Mouse (Mus musculus): ENCODE results near the gene Jph4. TPM values are rescaled to one million over a fixed set of nuclear protein-coding genes. Genes with fewer than 3 reads are reported as not detected.

Gene Jph4
- polyA plus RNA-seq, 1 experiment from 2014 or later: 0.78 TPM

DNA sequence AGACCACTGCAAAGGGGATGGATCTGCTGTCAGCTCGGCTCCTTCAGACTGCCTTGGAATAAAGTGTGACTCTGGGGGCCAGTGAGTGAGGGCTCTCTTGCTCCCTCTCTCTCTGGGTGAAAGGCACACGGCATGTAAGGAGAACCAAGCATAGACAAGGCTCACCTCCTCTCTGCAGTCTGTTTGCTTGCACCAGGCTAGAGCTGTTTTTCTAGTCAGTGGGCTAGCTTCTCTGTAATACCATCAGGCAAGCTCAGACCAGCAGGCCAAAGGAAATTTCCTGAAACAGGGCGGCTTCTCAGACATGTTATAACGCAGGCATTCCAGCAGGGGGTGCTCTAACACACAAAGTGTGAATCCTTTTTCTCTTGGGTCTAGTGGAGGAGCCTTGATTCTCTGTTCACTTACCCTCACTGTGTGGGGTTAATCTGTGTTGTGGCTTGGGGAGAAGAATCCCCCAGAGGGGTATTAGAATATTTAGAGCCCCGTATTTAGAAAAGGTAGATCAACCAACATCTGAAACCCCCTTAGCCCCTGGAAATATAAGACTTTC lies 31.7 kb upstream of the Jph4 start:
- no peak overlapping the region for H3K4me2 ChIP-seq
- H3K27me3 ChIP-seq: no peaks in the 10 kb centered on the region
- H3K4me1 ChIP-seq (replicated peaks): no peaks in the 10 kb centered on the region
- H3K9me3 ChIP-seq: no peaks in the 10 kb centered on the region
- 29% methylated on average over 5 of the region's 5 CpGs for WGBS
- H3K4me3 ChIP-seq (replicated peaks): no peak overlapping the region
- no peak overlapping the region for H3K9ac ChIP-seq (replicated peaks)
- no peaks in the 10 kb centered on the region for H3K36me3 ChIP-seq
- no peak for ATAC-seq (ENCODE audit: insufficient number of reproducible peaks, insufficient read depth, low FRiP score, low TSS enrichment, low read depth)
- H3K27ac ChIP-seq: no peak overlapping the region

DNA sequence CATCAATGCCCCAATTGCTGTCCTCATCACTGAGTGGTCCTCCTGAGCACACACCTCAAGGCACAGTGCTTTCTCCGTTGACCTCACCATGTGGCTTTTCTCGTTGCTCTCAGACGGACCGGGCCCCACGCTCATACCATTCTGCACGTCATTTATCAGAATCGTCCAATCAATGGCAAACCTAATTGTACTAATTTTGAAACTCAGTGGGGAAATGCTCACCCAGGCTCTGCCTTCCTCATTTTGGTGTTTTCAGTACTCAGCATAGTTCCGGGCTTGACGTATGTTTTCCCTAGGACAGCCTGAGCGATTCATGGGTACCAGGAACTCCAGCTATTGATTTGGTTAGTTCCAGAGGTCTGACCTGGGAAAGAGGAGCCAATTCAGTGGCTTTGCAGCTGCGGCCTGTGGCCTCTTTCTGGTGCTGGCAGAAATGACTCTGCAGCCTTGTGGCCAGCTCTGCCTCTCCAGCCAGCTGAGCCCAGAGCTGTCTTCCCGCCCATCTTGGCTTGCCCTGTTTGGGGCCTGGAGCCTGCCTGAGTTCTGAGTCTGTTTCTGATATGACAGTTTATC lies 30.2 kb upstream of the Jph4 start:
- no peak overlapping the region for H3K9ac ChIP-seq (replicated peaks)
- no peak overlapping the region for H3K27ac ChIP-seq
- H3K4me1 ChIP-seq (replicated peaks): no peaks in the 10 kb centered on the region
- ATAC-seq (ENCODE audit: insufficient number of reproducible peaks, insufficient read depth, low FRiP score, low TSS enrichment, low read depth): no peak
- no peak overlapping the region for H3K4me3 ChIP-seq (replicated peaks)
- no peaks in the 10 kb centered on the region for H3K36me3 ChIP-seq
- WGBS: 86% methylated on average over 12 of the region's 12 CpGs
- H3K9me3 ChIP-seq: no peaks in the 10 kb centered on the region
- H3K4me2 ChIP-seq: no peak overlapping the region
- H3K27me3 ChIP-seq: no peaks in the 10 kb centered on the region

DNA sequence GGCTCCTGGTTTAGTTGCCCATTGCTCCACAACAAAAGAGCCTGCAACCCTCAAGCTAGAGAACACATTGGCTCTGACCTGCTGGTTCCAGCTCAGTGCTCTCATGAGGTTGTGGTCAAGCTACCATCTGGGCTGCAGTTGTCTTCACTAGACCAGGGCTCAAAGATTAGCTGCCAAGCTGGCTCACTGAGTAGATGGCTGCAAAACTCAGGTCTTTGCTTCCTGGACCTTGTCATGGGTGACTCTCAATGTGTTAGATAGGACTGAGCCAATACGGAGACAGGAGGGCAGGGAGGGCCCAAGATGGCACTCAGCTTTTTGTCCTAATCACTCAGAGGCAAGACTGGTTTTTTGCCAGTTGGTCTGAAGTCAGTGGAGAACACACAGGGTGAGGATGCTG lies 29.6 kb upstream of the Jph4 start:
- Histone ChIP-seq H3K9me3 (no peaks in the 10 kb centered on the region), H3K4me1 (replicated peaks) (no peaks in the 10 kb centered on the region), H3K27me3 (no peaks in the 10 kb centered on the region), H3K36me3 (no peaks in the 10 kb centered on the region), H3K27ac (no peak overlapping the region), H3K4me3 (replicated peaks) (no peak overlapping the region), H3K9ac (replicated peaks) (no peak overlapping the region), H3K4me2 (no peak overlapping the region)
- 93% methylated on average over 1 of the region's 1 CpGs for WGBS
- ATAC-seq (ENCODE audit: insufficient number of reproducible peaks, insufficient read depth, low FRiP score, low TSS enrichment, low read depth): no peak

DNA sequence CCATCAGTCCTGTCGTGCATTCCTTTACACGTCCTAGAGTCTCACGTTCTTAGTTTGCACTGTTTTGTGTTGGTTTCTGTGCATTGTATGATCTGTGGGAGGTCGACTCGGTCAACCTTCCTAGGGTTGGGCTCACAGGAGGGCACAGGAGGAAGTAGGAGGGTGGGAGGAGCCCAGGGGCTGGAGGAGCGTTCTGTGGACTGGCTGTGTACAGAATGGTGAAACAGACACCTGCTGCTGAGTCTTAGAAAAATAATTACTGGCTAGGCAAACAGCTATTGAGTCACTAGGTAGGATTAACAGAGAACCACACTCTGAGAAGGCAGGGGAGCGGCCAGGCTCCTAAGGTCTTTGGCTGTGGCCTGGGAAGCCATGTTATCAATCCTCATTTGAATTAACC lies 22.6 kb upstream of the Jph4 start:
- Histone ChIP-seq H3K4me3 (replicated peaks) (no peak overlapping the region), H3K4me2 (no peak overlapping the region), H3K27ac (no peak overlapping the region), H3K4me1 (replicated peaks) (no peaks in the 10 kb centered on the region), H3K36me3 (no peaks in the 10 kb centered on the region), H3K9me3 (no peaks in the 10 kb centered on the region), H3K9ac (replicated peaks) (no peak overlapping the region), H3K27me3 (peaks cover 4% of the 10 kb centered on the region; the same call in 1 of the 2 replicates)
- WGBS: 66% methylated on average over 7 of the region's 7 CpGs
- no peak for ATAC-seq (ENCODE audit: insufficient number of reproducible peaks, insufficient read depth, low FRiP score, low TSS enrichment, low read depth)

DNA sequence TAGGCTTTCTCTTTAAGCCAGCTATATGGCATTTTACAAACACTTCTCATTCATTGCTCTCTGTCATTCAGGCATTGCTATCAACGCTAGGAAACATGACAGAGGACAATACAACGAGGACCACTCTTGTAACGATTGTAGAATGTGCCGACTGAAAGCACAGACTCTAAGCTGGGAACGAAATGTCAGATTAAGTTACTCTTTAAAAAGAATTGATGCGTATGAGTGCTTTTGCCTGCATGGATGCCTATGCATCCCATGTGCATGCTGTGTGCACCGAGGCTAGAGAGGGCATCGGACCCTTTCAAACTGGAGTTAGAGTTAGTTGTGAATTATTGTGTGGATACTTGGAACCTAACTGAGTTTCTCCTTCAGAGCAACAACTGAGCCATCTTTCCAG lies 18.9 kb upstream of the Jph4 start:
- Histone ChIP-seq H3K4me3 (replicated peaks) (no peak overlapping the region), H3K4me2 (no peak overlapping the region), H3K27ac (no peak overlapping the region), H3K4me1 (replicated peaks) (no peaks in the 10 kb centered on the region), H3K9me3 (no peaks in the 10 kb centered on the region), H3K27me3 (peaks cover 4% of the 10 kb centered on the region; the same call in 1 of the 2 replicates), H3K9ac (replicated peaks) (no peak overlapping the region), H3K36me3 (no peaks in the 10 kb centered on the region)
- no peak for ATAC-seq (ENCODE audit: insufficient number of reproducible peaks, insufficient read depth, low FRiP score, low TSS enrichment, low read depth)
- 84% methylated on average over 8 of the region's 8 CpGs for WGBS

DNA sequence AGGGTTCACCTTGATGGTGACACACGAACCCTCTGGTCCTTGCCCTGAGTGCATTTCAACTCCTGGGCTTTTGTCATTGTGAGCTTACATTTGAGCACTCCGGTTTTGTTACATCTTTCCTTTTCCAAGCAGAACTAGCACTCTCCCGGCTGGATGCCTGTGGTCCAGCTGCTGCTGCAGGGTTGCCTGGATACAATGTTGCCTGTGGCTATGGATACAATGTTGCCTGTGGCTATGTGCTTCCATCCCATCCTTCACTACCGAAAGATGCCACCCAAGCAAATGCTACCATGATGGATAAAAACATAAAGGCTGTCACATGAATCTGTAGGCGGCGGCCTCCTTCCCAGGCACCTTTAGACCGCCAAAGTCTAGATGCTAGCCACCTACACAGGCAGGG lies 9.8 kb upstream of the Jph4 start:
- ATAC-seq (ENCODE audit: insufficient number of reproducible peaks, insufficient read depth, low FRiP score, low TSS enrichment, low read depth): no peak
- 88% methylated on average over 7 of the region's 7 CpGs for WGBS
- H3K9ac ChIP-seq (replicated peaks): no peak overlapping the region

DNA sequence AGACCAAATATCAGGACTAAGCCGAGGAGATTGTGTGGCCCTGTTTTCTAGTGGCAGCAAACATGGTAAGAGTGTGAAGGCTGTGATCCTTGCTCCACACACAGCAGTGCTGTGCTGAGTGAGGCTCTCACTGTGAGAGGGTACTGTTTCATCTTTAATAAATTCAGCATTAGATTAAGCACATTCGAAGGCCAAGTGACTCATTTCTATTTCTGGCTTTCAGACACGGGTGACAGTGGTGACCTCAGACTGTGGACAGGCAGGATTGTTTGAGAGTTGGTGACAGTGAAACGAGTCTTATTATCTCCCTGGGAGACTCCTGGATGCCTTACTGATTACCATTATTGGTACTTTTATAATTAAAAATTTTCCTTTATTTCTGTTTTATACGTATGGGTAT lies 9.0 kb upstream of the Jph4 start:
- no peak for ATAC-seq (ENCODE audit: insufficient number of reproducible peaks, insufficient read depth, low FRiP score, low TSS enrichment, low read depth)
- no peak overlapping the region for H3K9ac ChIP-seq (replicated peaks)
- no peak overlapping the region for H3K27ac ChIP-seq
- H3K9me3 ChIP-seq: no peaks in the 10 kb centered on the region
- H3K4me1 ChIP-seq (replicated peaks): peaks cover 10% of the 10 kb centered on the region; the same call in 1 of the 2 replicates
- WGBS: 82% methylated on average over 5 of the region's 5 CpGs
- no peak overlapping the region for H3K4me2 ChIP-seq
- no peaks in the 10 kb centered on the region; the same call in 1 of the 2 replicates for H3K27me3 ChIP-seq
- H3K4me3 ChIP-seq (replicated peaks): no peak overlapping the region
- H3K36me3 ChIP-seq: no peaks in the 10 kb centered on the region

More for the DNA sequence above, 9.8 kb upstream of the Jph4 start:
- Histone ChIP-seq H3K27me3 (no peaks in the 10 kb centered on the region; the same call in 1 of the 2 replicates), H3K9me3 (no peaks in the 10 kb centered on the region), H3K36me3 (no peaks in the 10 kb centered on the region), H3K4me3 (replicated peaks) (no peak overlapping the region), H3K4me1 (replicated peaks) (peaks cover 10% of the 10 kb centered on the region; the same call in 1 of the 2 replicates), H3K4me2 (no peak overlapping the region), H3K27ac (no peak overlapping the region)

DNA sequence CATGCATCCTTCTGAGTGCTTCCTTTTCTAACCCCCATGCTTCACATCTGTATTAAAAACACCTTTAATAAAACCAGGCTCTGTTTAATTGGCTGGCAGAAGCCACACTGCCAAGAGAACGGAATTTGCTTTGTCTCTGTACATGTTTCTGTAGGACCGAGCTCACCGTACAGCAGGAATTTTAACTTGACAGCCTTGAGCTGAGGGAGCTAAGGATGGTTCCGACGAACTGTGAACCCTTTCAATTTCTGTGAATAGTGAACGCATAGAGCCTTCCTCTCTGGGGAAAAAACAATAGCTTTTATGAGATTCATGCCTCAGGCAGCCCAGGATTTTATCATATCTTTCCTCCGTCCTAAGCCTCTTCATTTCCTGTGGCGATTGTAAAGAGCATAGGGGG lies 5.6 kb upstream of the Jph4 start:
- Histone ChIP-seq H3K4me2 (peak overlapping the region; percentile 36), H3K4me1 (replicated peaks) (peaks cover 10% of the 10 kb centered on the region; the same call in 1 of the 2 replicates), H3K27me3 (peaks cover 7% of the 10 kb centered on the region), H3K36me3 (no peaks in the 10 kb centered on the region), H3K9ac (replicated peaks) (no peak overlapping the region), H3K27ac (no peak overlapping the region), H3K4me3 (replicated peaks) (no peak overlapping the region), H3K9me3 (no peaks in the 10 kb centered on the region)
- ATAC-seq (ENCODE audit: insufficient number of reproducible peaks, insufficient read depth, low FRiP score, low TSS enrichment, low read depth): no peak
- 55% methylated on average over 8 of the region's 8 CpGs for WGBS

DNA sequence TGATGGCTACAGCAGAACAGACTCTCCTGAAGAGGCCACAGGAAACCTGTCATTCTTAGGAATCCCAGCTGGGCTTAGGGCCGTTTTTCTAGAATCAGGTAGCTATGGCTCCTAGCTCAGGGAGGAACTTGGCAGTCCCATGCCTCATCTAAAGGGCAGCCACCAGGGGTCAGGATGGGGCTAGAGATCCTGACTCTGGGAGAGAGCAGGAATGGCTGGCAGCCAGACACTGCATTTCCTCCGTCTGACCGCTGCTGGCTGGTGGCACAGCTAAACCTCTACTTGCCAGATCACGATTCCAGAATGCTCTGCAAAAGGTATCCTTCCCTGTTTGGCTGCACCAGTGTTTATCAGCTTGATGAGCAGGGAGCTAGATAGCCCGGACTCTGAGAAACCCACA lies 5.2 kb upstream of the Jph4 start:
- 9% methylated on average over 5 of the region's 5 CpGs for WGBS
- H3K27ac ChIP-seq: no peak overlapping the region
- no peaks in the 10 kb centered on the region for H3K36me3 ChIP-seq
- H3K9ac ChIP-seq (replicated peaks): no peak overlapping the region
- H3K9me3 ChIP-seq: no peaks in the 10 kb centered on the region
- no peak overlapping the region for H3K4me3 ChIP-seq (replicated peaks)
- ATAC-seq (ENCODE audit: insufficient number of reproducible peaks, insufficient read depth, low FRiP score, low TSS enrichment, low read depth): peak; percentile 69; the same call in 1 of the 2 replicates
- peaks cover 11% of the 10 kb centered on the region for H3K27me3 ChIP-seq
- H3K4me1 ChIP-seq (replicated peaks): peaks cover 11% of the 10 kb centered on the region; the same call in 1 of the 2 replicates
- H3K4me2 ChIP-seq: peak overlapping the region; percentile 36

DNA sequence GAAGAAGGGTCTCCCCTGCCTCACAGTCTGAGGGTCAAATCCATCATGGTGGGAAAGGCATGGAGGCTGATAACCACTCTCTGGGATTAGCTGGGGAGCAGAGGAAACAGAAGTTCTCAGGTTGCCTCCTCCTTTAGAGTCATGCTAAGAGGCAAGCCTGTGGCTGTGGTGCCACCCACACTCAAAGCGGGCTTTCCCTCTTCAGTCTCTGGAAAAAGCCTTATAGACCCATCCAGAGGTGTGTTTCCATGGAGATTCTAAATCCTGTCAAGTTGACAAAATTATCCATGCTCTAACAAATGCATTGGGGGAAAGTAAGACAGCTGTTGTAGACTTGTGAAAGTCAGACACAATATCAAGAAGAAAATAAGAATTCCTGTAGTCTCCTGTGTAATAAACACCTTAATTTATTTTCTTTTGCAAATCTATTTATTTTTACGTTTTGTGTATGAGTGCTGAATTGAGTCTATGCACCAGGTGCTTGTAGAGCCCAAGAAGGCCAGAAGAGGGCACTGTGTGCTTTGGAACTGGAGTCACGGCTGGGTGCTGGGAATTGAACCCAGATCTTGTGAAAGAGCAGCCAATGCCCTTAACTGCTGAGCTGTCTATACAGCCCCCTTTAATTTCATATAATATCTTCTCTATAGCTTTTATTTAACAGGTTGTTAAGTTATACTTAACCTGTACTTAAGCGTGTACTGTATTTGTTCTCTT lies 2.8 kb upstream of the Jph4 start:
- 68% methylated on average over 4 of the region's 4 CpGs for WGBS
- H3K36me3 ChIP-seq: no peaks in the 10 kb centered on the region
- peaks cover 35% of the 10 kb centered on the region for H3K27me3 ChIP-seq
- H3K4me2 ChIP-seq: no peak overlapping the region
- H3K9ac ChIP-seq (replicated peaks): no peak overlapping the region
- peaks cover 34% of the 10 kb centered on the region for H3K4me1 ChIP-seq (replicated peaks)
- no peaks in the 10 kb centered on the region for H3K9me3 ChIP-seq
- no peak overlapping the region for H3K4me3 ChIP-seq (replicated peaks)
- no peak overlapping the region for H3K27ac ChIP-seq
- no peak for ATAC-seq (ENCODE audit: insufficient number of reproducible peaks, insufficient read depth, low FRiP score, low TSS enrichment, low read depth)

DNA sequence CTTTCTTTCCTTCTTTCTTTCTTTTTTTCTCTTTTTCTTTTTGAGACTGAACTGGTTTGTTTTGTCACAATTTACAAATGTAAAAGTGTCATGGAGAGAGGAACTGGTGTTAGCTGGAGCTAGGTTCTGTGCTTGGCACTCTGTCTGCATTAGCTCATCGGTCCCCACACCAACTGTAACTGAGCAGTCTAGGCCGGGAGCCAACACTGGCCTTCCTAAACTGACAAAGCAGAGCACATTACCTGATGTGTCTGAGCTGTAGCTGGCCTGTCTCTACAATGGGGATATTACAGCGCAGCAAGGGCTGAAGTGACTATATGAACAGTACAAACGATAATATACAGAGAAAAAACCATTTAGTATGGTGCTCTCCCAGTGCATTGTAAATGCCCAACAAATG lies 2.1 kb upstream of the Jph4 start:
- Histone ChIP-seq H3K9ac (replicated peaks) (no peak overlapping the region), H3K4me3 (replicated peaks) (no peak overlapping the region), H3K36me3 (no peaks in the 10 kb centered on the region), H3K27me3 (peaks cover 42% of the 10 kb centered on the region), H3K4me2 (no peak overlapping the region), H3K27ac (no peak overlapping the region), H3K9me3 (no peaks in the 10 kb centered on the region), H3K4me1 (replicated peaks) (peaks cover 41% of the 10 kb centered on the region)
- ATAC-seq (ENCODE audit: insufficient number of reproducible peaks, insufficient read depth, low FRiP score, low TSS enrichment, low read depth): no peak
- WGBS: 79% methylated on average over 4 of the region's 4 CpGs
